Mouse (Mus musculus): ENCODE data around the gene Ttc37. TPM values are rescaled to one million over a fixed set of nuclear protein-coding genes. Genes with fewer than 3 reads are reported as not detected.

Gene Ttc37
- polyA plus RNA-seq (2012; rRNA removed): 6.3 and 6.4 TPM in 2 replicates

- WGBS: under 1% methylated on average over 34 of the region's 34 CpGs
- DNase-seq (ENCODE audit: low read depth, low spot score): peak; percentile 82
Measured at GRCm38 (mm10) chr13:76098493-76099303, at the start of gene Ttc37, which contains the start of gene Arsk. Ttc37 (plus strand) TSS chr13:76098734. Arsk (minus strand) TSS chr13:76098660.

- 2% methylated on average over 59 of the region's 59 CpGs for WGBS
- no peak for DNase-seq (ENCODE audit: low read depth, low spot score)
Measured at GRCm38 (mm10) chr13:76055391-76056232, 42.9 kb upstream of the Ttc37 start.

GRCm38 (mm10) chr13:76056261-76056724, 42.2 kb upstream of the Ttc37 start:
- under 1% methylated on average over 34 of the region's 34 CpGs for WGBS
- peak; percentile 16 for DNase-seq (ENCODE audit: low read depth, low spot score)

GRCm38 (mm10) chr13:76056896-76057266, 41.7 kb upstream of the Ttc37 start, which contains the start of gene Gpr150:
Gpr150 (minus strand) TSS chr13:76056996.
- DNase-seq (ENCODE audit: low read depth, low spot score): no peak
- WGBS: 19% methylated on average over 10 of the region's 10 CpGs

DNA sequence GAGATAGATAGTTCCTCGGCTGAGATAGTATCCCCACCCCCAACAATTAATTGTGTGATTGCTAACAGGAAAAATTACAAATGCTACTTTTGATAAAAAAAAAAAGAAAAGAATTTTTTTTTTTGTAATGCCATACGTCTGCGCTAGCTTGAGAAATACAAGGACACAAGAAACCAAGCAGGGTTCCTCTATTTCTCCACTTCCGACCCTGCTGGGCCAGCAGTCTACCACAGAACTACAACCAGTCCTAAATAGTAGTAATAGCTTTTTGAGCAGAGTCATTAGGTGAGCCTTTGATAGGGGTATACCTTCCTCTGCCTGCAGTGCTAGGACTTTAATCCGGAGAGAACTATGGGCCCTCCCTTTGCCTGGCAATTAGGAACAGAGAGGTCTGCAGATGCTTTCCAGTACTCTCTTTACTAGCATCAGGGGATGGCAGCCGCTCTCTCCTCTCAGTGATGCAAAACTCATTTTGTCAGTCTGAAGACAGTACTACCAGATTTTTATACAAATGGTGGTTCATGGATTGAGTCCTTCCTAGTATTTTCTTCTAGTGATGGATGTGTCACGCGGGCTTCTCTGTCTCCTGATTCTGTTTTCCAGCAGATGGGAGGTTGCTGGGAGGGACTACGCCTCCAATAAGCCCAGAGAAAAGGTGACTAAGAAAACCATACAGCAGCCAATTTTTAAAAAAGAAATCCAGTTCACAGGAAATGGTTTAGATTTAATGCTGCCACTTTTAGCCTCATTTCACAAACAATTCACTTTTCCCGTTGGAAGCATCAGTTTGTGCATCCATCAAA, 41.1 kb upstream of the Ttc37 start:
- WGBS: 74% methylated on average over 10 of the region's 10 CpGs
- no peak for DNase-seq (ENCODE audit: low read depth, low spot score)

DNA sequence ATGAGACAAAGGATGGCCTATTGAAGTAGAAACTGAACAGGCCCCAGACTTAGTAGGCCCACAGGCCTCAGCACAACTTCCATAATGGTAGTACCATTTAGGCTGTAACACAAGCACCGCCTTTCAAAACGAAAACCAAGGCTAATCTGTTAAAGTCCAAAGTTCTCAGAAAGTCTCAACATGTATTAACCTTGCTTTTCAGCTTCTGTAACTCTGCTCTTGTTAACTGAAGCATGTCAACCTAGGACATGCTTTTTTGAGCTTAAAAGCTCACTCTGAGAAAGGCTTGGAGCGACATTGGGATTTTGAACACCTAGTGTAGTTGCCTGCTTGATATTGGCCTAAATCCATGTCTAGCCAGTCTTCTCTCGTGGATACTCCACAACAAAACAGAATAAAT, 38.9 kb upstream of the Ttc37 start:
- no peak for DNase-seq (ENCODE audit: low read depth, low spot score)
- 77% methylated on average over 4 of the region's 4 CpGs for WGBS

- 68% methylated on average over 3 of the region's 3 CpGs for WGBS
- DNase-seq (ENCODE audit: low read depth, low spot score): no peak
Measured at GRCm38 (mm10) chr13:76062126-76062525, 36.4 kb upstream of the Ttc37 start.

DNA sequence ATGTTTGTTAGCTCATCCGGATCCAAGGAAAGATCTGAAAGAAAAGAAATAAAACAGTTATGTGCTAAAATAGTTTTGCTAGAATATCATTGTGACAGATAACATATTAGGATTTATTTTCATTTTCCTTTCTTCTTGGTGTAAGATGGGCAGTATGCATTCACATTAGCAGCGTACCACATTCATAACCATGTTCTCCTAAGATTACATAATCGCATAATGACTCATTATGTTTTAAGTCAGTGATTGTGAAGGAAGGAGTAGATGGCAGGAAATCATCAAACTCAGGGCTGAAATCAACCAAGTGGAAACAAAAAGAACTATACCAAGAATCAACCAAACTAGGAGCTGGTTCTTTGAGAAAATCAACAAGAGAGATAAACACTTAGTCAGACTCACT, 36.0 kb upstream of the Ttc37 start:
- WGBS: 91% methylated on average over 3 of the region's 3 CpGs
- DNase-seq (ENCODE audit: low read depth, low spot score): no peak

GRCm38 (mm10) chr13:76063548-76063947, 35.0 kb upstream of the Ttc37 start:
- DNase-seq (ENCODE audit: low read depth, low spot score): no peak
- WGBS: 90% methylated on average over 4 of the region's 4 CpGs

DNA sequence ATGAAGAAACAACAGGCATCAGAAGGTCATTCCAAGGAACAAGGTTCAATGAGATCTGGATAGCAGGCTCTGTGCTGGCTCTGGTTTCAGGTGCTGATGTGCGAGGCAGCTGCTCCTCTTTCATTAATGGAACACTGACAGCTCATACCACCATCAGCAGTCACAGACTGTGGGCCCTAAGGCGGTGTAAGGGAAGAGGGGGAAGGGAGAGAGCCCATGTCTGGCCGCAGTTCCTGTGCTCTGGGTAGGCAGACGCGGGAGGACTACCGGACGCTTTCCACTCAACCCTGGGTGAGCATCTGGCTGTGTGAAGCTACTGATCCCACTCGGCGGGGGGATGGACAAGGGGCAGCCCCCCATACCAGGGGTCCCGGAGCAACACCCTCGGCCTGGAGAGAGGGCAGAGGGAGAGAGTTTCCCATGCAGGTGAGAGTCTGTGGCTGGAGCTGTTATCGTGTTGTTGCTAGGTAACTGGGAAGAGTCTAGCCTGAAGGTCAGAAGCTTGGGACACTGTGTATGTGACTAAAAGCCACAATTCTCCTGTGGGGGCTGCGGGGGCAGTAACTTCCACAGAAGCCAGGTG, 34.1 kb upstream of the Ttc37 start:
- 90% methylated on average over 13 of the region's 13 CpGs for WGBS
- DNase-seq (ENCODE audit: low read depth, low spot score): no peak

DNA sequence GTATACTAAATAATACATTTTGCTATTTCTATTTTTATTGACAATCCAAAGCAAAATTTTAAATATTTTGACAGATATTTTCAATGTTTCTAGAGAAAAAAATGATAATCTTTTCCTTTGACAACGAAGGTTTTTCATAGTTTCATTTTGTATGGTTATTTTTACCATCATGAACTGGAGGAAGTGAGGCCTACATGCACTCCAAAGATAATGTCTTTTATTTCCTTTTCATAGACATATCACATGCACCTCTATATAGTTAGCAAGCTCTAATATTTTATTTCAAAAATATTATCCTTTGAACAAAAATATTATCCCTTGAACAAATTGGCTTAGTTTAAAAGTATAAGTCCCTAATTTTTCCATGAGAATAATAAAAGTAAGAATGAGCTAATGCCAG, 24.2 kb upstream of the Ttc37 start:
- WGBS: 71% methylated on average over 1 of the region's 1 CpGs
- DNase-seq (ENCODE audit: low read depth, low spot score): no peak

- WGBS: 2% methylated on average over 16 of the region's 16 CpGs
- DNase-seq (ENCODE audit: low read depth, low spot score): peak; percentile 21
Measured at GRCm38 (mm10) chr13:76098116-76098492, 430 bp upstream of the Ttc37 start.

GRCm38 (mm10) chr13:76101989-76102388, 3.5 kb downstream of the Ttc37 start:
- WGBS: 95% methylated on average over 2 of the region's 2 CpGs
- no peak for DNase-seq (ENCODE audit: low read depth, low spot score)

GRCm38 (mm10) chr13:76109069-76109824, 10.7 kb downstream of the Ttc37 start:
- 74% methylated on average over 18 of the region's 18 CpGs for WGBS
- DNase-seq (ENCODE audit: low read depth, low spot score): no peak

DNA sequence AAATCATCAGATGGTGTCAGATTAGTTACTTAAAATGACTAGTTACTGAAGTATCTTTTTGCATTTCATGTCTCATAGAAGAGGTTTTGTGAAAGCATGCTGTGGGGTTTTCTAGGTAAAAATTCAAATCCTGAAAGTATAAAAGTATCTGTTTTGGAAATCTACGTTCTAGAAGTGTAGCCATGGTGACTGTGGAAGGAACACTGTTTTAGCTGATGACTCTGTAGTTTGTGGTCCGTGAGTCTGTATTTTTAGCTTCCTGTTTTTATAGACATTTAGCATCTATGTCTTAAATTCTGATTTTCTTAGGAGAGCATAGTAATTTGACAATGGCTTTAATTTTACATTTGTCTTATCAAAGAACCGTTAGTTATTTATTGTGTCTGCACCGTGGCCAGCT, 30.3 kb downstream of the Ttc37 start:
- no peak for DNase-seq (ENCODE audit: low read depth, low spot score)
- WGBS: 91% methylated on average over 4 of the region's 4 CpGs

GRCm38 (mm10) chr13:76132415-76132814, 33.9 kb downstream of the Ttc37 start:
- no peak for DNase-seq (ENCODE audit: low read depth, low spot score)
- 82% methylated on average over 4 of the region's 4 CpGs for WGBS

GRCm38 (mm10) chr13:76138862-76139261, 40.3 kb downstream of the Ttc37 start:
- 74% methylated on average over 3 of the region's 3 CpGs for WGBS
- no peak for DNase-seq (ENCODE audit: low read depth, low spot score)

DNA sequence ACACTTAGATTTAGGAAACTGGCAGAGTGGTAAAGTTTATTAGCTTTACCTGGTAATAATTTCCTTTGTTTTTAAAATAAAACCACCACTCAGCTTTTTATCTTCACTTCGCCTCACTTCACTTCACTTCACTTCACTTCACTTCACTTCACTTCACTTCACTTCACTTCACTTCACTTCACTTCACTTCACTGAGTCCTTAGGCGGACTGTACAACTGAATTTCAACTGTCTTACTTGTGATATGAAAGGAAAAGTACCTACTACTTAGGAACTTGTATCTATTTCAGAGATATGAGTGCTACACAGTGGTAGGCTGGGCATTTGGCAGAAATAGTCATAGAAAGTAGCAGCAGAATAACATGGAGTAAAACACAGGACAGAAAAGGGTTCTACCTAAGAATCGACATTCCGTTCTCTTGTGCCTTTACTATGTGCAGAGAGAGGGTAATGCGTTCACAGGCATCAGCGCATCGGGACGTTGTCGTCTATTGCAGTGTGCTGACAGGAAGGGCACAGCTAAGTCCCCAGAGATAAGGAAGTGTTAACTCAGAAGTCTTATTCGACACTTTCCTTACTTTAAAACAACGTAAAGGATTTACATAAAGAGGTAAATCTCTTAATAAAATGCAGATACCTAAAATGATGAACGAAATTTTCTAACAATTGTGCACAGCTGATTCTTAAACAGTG, 42.7 kb downstream of the Ttc37 start:
- WGBS: 90% methylated on average over 12 of the region's 12 CpGs
- DNase-seq (ENCODE audit: low read depth, low spot score): no peak
